Mouse (Mus musculus) myocyte (in vitro differentiated cells): Measurements from ENCODE around the gene Fndc3b.

ENCODE experiments used
- CEBPB ChIP-seq: IDR thresholded peaks from 2 replicates; pipeline ENCODE4 v1.6.1; 2011; ENCODE audit warnings: mild to moderate bottlenecking, moderate library complexity; ENCODE audit not compliant: poor library complexity, insufficient read depth, severe bottlenecking
- E2F4 ChIP-seq: IDR thresholded peaks from one replicate; pipeline ENCODE4 v1.6.1; 2011; ENCODE audit warnings: mild to moderate bottlenecking, control low read depth, moderate library complexity; ENCODE audit not compliant: insufficient read depth
- MAX ChIP-seq: IDR thresholded peaks from one replicate; pipeline ENCODE4 v1.6.1; 2011; ENCODE audit warnings: low read depth, mild to moderate bottlenecking, control low read depth
- MYOD1 ChIP-seq, 3 experiments: IDR thresholded peaks; one replicate each; pipeline ENCODE4 v1.6.1; 2011; ENCODE audit warnings: control low read depth in 2 of 3, low read depth in 2 of 3, mild to moderate bottlenecking in 2 of 3, moderate library complexity in 1 of 3; ENCODE audit not compliant: insufficient read length in 2 of 3, control insufficient read depth in 1 of 3
- MYOG ChIP-seq, 3 experiments: IDR thresholded peaks; one replicate each; pipeline ENCODE4 v1.6.1; 2011; ENCODE audit warnings: control low read depth in 2 of 3, low read depth in 2 of 3, mild to moderate bottlenecking in 2 of 3; ENCODE audit not compliant: insufficient read length in 2 of 3, control insufficient read depth in 1 of 3, insufficient read depth in 1 of 3
- POLR2A ChIP-seq: IDR thresholded peaks from one replicate; pipeline ENCODE4 v1.6.1; 2011; ENCODE audit warnings: low read depth, mild to moderate bottlenecking, control low read depth, moderate library complexity; ENCODE audit not compliant: insufficient read length
- POLR2AphosphoS2 ChIP-seq: IDR thresholded peaks from one replicate; pipeline ENCODE4 v1.6.1; 2011; ENCODE audit warnings: low read depth, control low read depth; ENCODE audit not compliant: insufficient read length
- REST ChIP-seq: IDR thresholded peaks from one replicate; pipeline ENCODE4 v1.6.1; 2011; ENCODE audit warnings: mild to moderate bottlenecking, control low read depth, moderate library complexity; ENCODE audit not compliant: insufficient read depth, insufficient read length
- TCF12 ChIP-seq: IDR thresholded peaks from one replicate; pipeline ENCODE4 v1.6.1; 2011; ENCODE audit warnings: mild to moderate bottlenecking, control low read depth; ENCODE audit not compliant: poor library complexity, insufficient read depth, severe bottlenecking
- USF1 ChIP-seq: IDR thresholded peaks from one replicate; pipeline ENCODE4 v1.6.1; 2011; ENCODE audit warnings: low read depth, mild to moderate bottlenecking, control low read depth, moderate library complexity

- no peak for TF ChIP-seq MAX
- TF ChIP-seq POLR2A, result no peak
- TF ChIP-seq MYOD1 (IDR thresholded peaks at IDR 0.05; ENCODE audit: control insufficient read depth in 1 of 3, insufficient read length in 2 of 3, low read depth in 2 of 3), result no peak
- TF ChIP-seq MYOG (IDR thresholded peaks at IDR 0.05; ENCODE audit: control insufficient read depth in 1 of 3, insufficient read depth in 1 of 3, insufficient read length in 2 of 3, low read depth in 2 of 3), result no peak
- TF ChIP-seq POLR2AphosphoS2, result no peak
- no peak for TF ChIP-seq REST
- TF ChIP-seq USF1, result no peak
- no peak for TF ChIP-seq TCF12
- TF ChIP-seq CEBPB, result no peak
- no peak for TF ChIP-seq E2F4
Observed at GRCm38 (mm10) chr3:27705761-27706160, 5.3 kb downstream of the Fndc3b start.
